Mouse (Mus musculus) heart, embryonic 12.5 days (tissue): Measurements from ENCODE around the gene Klhl20. TPM values are rescaled to one million over a fixed set of nuclear protein-coding genes. Genes with fewer than 3 reads are reported as not detected.

Experiments used
- polyA plus RNA-seq: library from polyadenylated mRNA; unstranded; fragments of >200 nt; fragmentation: Nextera tagmentation; extraction: Ambion mirVana; gene quantifications from 2 replicates; pipeline ENCODE4 v1.2.1, GENCODE M21; 2016

Klhl20 gene
- polyA plus RNA-seq, 1 experiment from 2014 or later, result 14.6 TPM

Other genes with a start within 250 kb of the Klhl20 start
- 7.9 and 9.6 TPM in 2 replicates for gene Rc3h1, start 225.1 kb downstream of the Klhl20 start, polyA plus RNA-seq
- gene Serpinc1, start 152.9 kb downstream of the Klhl20 start, polyA plus RNA-seq, result 2.1 and 2.3 TPM in 2 replicates
- 7.8 and 8.1 TPM in 2 replicates for gene Zbtb37, start 96.7 kb downstream of the Klhl20 start, polyA plus RNA-seq
- 35.2 and 38.4 TPM in 2 replicates for gene Dars2, start 60.9 kb downstream of the Klhl20 start, polyA plus RNA-seq
- gene Cenpl, start 60.8 kb downstream of the Klhl20 start, polyA plus RNA-seq, result 17.0 and 17.8 TPM in 2 replicates
- gene Ankrd45, start 11.2 kb upstream of the Klhl20 start, polyA plus RNA-seq, result 3.4 and 4.0 TPM in 2 replicates
- 0.15 TPM in 1 of 2 replicates, not detected in the other for gene Tex50, start 27.8 kb upstream of the Klhl20 start, polyA plus RNA-seq
- gene Prdx6, start 119.7 kb upstream of the Klhl20 start, polyA plus RNA-seq, result 391 and 403 TPM in 2 replicates